Mouse (Mus musculus): ENCODE data around the gene Casp2. TPM values are rescaled to one million over a fixed set of nuclear protein-coding genes. Genes with fewer than 3 reads are reported as not detected.

Gene Casp2
- polyA plus RNA-seq, 1 experiment, result 26.1 TPM

- no peak for TF ChIP-seq CTCF (IDR thresholded peaks at IDR 0.05; ENCODE audit: borderline replicate concordance, insufficient read depth, low read depth, low read length)
- TF ChIP-seq POLR2A (IDR thresholded peaks at IDR 0.05; ENCODE audit: borderline replicate concordance, insufficient read depth, low read length), result no peak
Observed at GRCm38 (mm10) chr6:42330946-42331345, 66.2 kb downstream of the Casp2 start.

More at GRCm38 (mm10) chr6:42330946-42331345, 66.2 kb downstream of the Casp2 start:
- Histone ChIP-seq H3K27ac (ENCODE audit: insufficient read depth, low read length) (no peak overlapping the region), H3K27me3 (ENCODE audit: control insufficient read depth, insufficient read depth, low read length) (no peaks in the 10 kb centered on the region), H3K4me3 (replicated peaks; ENCODE audit: insufficient read depth, low read depth, low read length) (no peak overlapping the region), H3K4me1 (ENCODE audit: control insufficient read depth, insufficient read depth, low read length) (peaks cover 13% of the 10 kb centered on the region)
- 93% methylated on average over 3 of the region's 3 CpGs for WGBS
- DNase-seq, result no peak

Other genes with a start within 250 kb of the Casp2 start
- gene Sva, start 226.6 kb upstream of the Casp2 start, polyA plus RNA-seq (2012; rRNA removed), result not detected in 2 replicates
- not detected in 2 replicates for gene Tas2r139, start 124.0 kb upstream of the Casp2 start, polyA plus RNA-seq (2012; rRNA removed)
- not detected in 2 replicates for gene Tas2r144, start 49.7 kb upstream of the Casp2 start, polyA plus RNA-seq (2012; rRNA removed)
- 28.8 and 30.5 TPM in 2 replicates for gene Gstk1, start 19.1 kb upstream of the Casp2 start, polyA plus RNA-seq (2012; rRNA removed)
- not detected in 2 replicates for gene Tmem139, start 3.0 kb upstream of the Casp2 start, polyA plus RNA-seq (2012; rRNA removed)
- 11.5 and 13.4 TPM in 2 replicates for gene Clcn1, start 21.7 kb downstream of the Casp2 start, polyA plus RNA-seq (2012; rRNA removed)
- gene Fam131b, start 59.7 kb downstream of the Casp2 start, polyA plus RNA-seq (2012; rRNA removed), result 102 and 117 TPM in 2 replicates
- 123 and 129 TPM in 2 replicates for gene Zyx, start 84.6 kb downstream of the Casp2 start, polyA plus RNA-seq (2012; rRNA removed)
- 0.43 and 0.46 TPM in 2 replicates for gene Epha1, start 108.3 kb downstream of the Casp2 start, polyA plus RNA-seq (2012; rRNA removed)
- gene Tas2r143, start 135.3 kb downstream of the Casp2 start, polyA plus RNA-seq (2012; rRNA removed), result 0.33 and 1.0 TPM in 2 replicates
- 0.72 and 0.84 TPM in 2 replicates for gene Tas2r135, start 140.4 kb downstream of the Casp2 start, polyA plus RNA-seq (2012; rRNA removed)
- 0.19 and 0.20 TPM in 2 replicates for gene Tas2r126, start 169.6 kb downstream of the Casp2 start, polyA plus RNA-seq (2012; rRNA removed)
- not detected in 2 replicates for gene Olfr458, start 200.2 kb downstream of the Casp2 start, polyA plus RNA-seq (2012; rRNA removed)
- not detected in 2 replicates for gene Olfr457, start 211.3 kb downstream of the Casp2 start, polyA plus RNA-seq (2012; rRNA removed)
- gene Olfr456, start 222.2 kb downstream of the Casp2 start, polyA plus RNA-seq (2012; rRNA removed), result not detected in 2 replicates